Mouse (Mus musculus) small intestine, adult 2 months (tissue): ENCODE results near the gene Sema4f. TPM values are rescaled to one million over a fixed set of nuclear protein-coding genes. Genes with fewer than 3 reads are reported as not detected.

Experiments
- H3K27ac ChIP-seq: fragments of 200-500 bp; 2 replicates; pipeline ENCODE4 v1.5.1; 2012; ENCODE audit warnings: low read depth, low read length, control low read depth, inconsistent platforms; ENCODE audit not compliant: insufficient read depth
- H3K27me3 ChIP-seq: fragments of 200-500 bp; 2 replicates; pipeline ENCODE4 v1.6.1; 2012; ENCODE audit warnings: mild to moderate bottlenecking, moderate library complexity, low read length, inconsistent platforms; ENCODE audit not compliant: control insufficient read depth, insufficient read depth
- H3K36me3 ChIP-seq: fragments of 200-500 bp; 2 replicates; pipeline ENCODE4 v1.6.1; 2012; ENCODE audit warnings: mild to moderate bottlenecking, low read length, control low read depth, inconsistent platforms; ENCODE audit not compliant: control insufficient read depth, insufficient read depth
- H3K4me1 ChIP-seq: fragments of 200-500 bp; 2 replicates; pipeline ENCODE4 v1.6.1; 2012; ENCODE audit warnings: low read length, inconsistent platforms, mixed read lengths; ENCODE audit not compliant: control insufficient read depth, insufficient read depth, insufficient read length
- H3K4me3 ChIP-seq: fragments of 200-500 bp; 2 replicates; pipeline ENCODE4 v1.5.1; 2012; ENCODE audit warnings: low read depth, mild to moderate bottlenecking, control low read depth, inconsistent platforms, low read length, moderate library complexity
- CTCF ChIP-seq: fragments of 200-500 bp; IDR thresholded peaks from 2 replicates; pipeline ENCODE4 v1.5.1; 2012; ENCODE audit warnings: low read depth, mild to moderate bottlenecking, control low read depth, inconsistent platforms, low read length, moderate library complexity, mixed read lengths; ENCODE audit not compliant: insufficient replicate concordance, insufficient read length; ENCODE audit errors: extremely low read depth
- POLR2A ChIP-seq: fragments of 200-500 bp; IDR thresholded peaks from 2 replicates; pipeline ENCODE4 v1.6.1; 2012; ENCODE audit warnings: low read depth, mild to moderate bottlenecking, control low read depth, inconsistent platforms, low read length, moderate library complexity
- WGBS: fragments of 180-500 bp; shearing (Covaris S2); methylation state at CpG from one replicate; pipeline ENCODE4 v1.1.7; 2018; 5-methylcytosine and 5-hydroxymethylcytosine counted together
- polyA plus RNA-seq: library from polyadenylated mRNA; depleted of rRNA; stranded (reverse); fragments of >200 nt; gene quantifications from 2 replicates; pipeline ENCODE4 v1.2.3, GENCODE M21; 2012; rRNA removed

The Sema4f gene
- 0.29 and 0.34 TPM in 2 replicates for polyA plus RNA-seq

- no peak for TF ChIP-seq POLR2A
- no peak for TF ChIP-seq CTCF
- no peaks in the 10 kb centered on the region; the same call in 1 of the 2 replicates for H3K4me1 ChIP-seq
- H3K27me3 ChIP-seq = 0 out of 2 replicates have a peak, but pooled peaks cover 17% of the 10 kb centered on the region
- no peak within 1 kb of the TSS for H3K27ac ChIP-seq
- peak within 1 kb of the TSS; percentile 46 for H3K4me3 ChIP-seq
- 4% methylated on average over 44 of the region's 44 CpGs for WGBS
- no peaks in the 10 kb centered on the region for H3K36me3 ChIP-seq
These were observed at the start of gene Sema4f for GRCm38 (mm10) chr6:82939167-82939912. Gene Sema4f (minus strand): TSS chr6:82939769.

- Histone ChIP-seq H3K4me1 (no peaks in the 10 kb centered on the region), H3K4me3 (no peak overlapping the region), H3K36me3 (no peaks in the 10 kb centered on the region), H3K27ac (no peak overlapping the region), H3K27me3 (no peaks in the 10 kb centered on the region)
- WGBS = 26% methylated on average over 9 of the region's 9 CpGs
- no peak for TF ChIP-seq POLR2A
- no peak for TF ChIP-seq CTCF
These were observed 47.9 kb upstream of the Sema4f start for GRCm38 (mm10) chr6:82987411-82987971.

- WGBS = 8% methylated on average over 5 of the region's 5 CpGs
- no peak for TF ChIP-seq POLR2A
- TF ChIP-seq CTCF = no peak
- no peak overlapping the region for H3K4me3 ChIP-seq
These were observed 31.5 kb upstream of the Sema4f start for GRCm38 (mm10) chr6:82971031-82971430.

GRCm38 (mm10) chr6:82969249-82970084 lies 29.9 kb upstream of the Sema4f start:
- H3K36me3 ChIP-seq = no peaks in the 10 kb centered on the region
- WGBS = 58% methylated on average over 6 of the region's 6 CpGs
- H3K27me3 ChIP-seq = no peaks in the 10 kb centered on the region
- H3K4me3 ChIP-seq = no peak overlapping the region
- H3K27ac ChIP-seq = no peak overlapping the region
- TF ChIP-seq POLR2A (no peak), CTCF (no peak)
- H3K4me1 ChIP-seq = no peaks in the 10 kb centered on the region

More at GRCm38 (mm10) chr6:82971031-82971430, 31.5 kb upstream of the Sema4f start:
- Histone ChIP-seq H3K36me3 (no peaks in the 10 kb centered on the region), H3K4me1 (no peaks in the 10 kb centered on the region), H3K27me3 (no peaks in the 10 kb centered on the region), H3K27ac (no peak overlapping the region)

- Histone ChIP-seq H3K27ac (no peak overlapping the region), H3K4me3 (no peak overlapping the region), H3K36me3 (no peaks in the 10 kb centered on the region), H3K4me1 (no peaks in the 10 kb centered on the region), H3K27me3 (no peaks in the 10 kb centered on the region)
- WGBS = 56% methylated on average over 1 of the region's 1 CpGs
- TF ChIP-seq CTCF (no peak), POLR2A (no peak)
These were observed 22.1 kb upstream of the Sema4f start for GRCm38 (mm10) chr6:82961664-82962063.

GRCm38 (mm10) chr6:82956553-82957251 lies 17.1 kb upstream of the Sema4f start:
- Histone ChIP-seq H3K27ac (no peak overlapping the region), H3K27me3 (no peaks in the 10 kb centered on the region), H3K4me3 (no peak overlapping the region), H3K36me3 (no peaks in the 10 kb centered on the region), H3K4me1 (no peaks in the 10 kb centered on the region)
- WGBS = 55% methylated on average over 4 of the region's 4 CpGs
- TF ChIP-seq CTCF = no peak
- no peak for TF ChIP-seq POLR2A
